Mouse (Mus musculus) cerebellum, adult 9-11 months (tissue): Measurements from ENCODE around the gene Epha4.

Experiments
- DNase-seq: peaks from one replicate; pipeline ENCODE4 v3.0.0; 2022

Gene Epha4

GRCm38 (mm10) chr1:77439383-77440074 is 75.4 kb downstream of the Epha4 start:
- no peak for DNase-seq

- no peak for DNase-seq
Measured at GRCm38 (mm10) chr1:77438639-77439038, 76.2 kb downstream of the Epha4 start.

- no peak for DNase-seq
Measured at GRCm38 (mm10) chr1:77437881-77438610, 76.8 kb downstream of the Epha4 start.

- no peak for DNase-seq
Measured at GRCm38 (mm10) chr1:77435045-77435444, 79.8 kb downstream of the Epha4 start.

- no peak for DNase-seq
Measured at GRCm38 (mm10) chr1:77433148-77433547, 81.7 kb downstream of the Epha4 start.

GRCm38 (mm10) chr1:77432489-77432888 is 82.4 kb downstream of the Epha4 start:
- no peak for DNase-seq

GRCm38 (mm10) chr1:77429174-77429573 is 85.7 kb downstream of the Epha4 start:
- peak; percentile 31 for DNase-seq

GRCm38 (mm10) chr1:77426956-77427355 is 87.9 kb downstream of the Epha4 start:
- no peak for DNase-seq

- DNase-seq = no peak
Measured at GRCm38 (mm10) chr1:77425171-77425570, 89.7 kb downstream of the Epha4 start.

GRCm38 (mm10) chr1:77421081-77421480 is 93.8 kb downstream of the Epha4 start:
- DNase-seq = no peak

- DNase-seq = no peak
Measured at GRCm38 (mm10) chr1:77420348-77420747, 94.5 kb downstream of the Epha4 start.

GRCm38 (mm10) chr1:77416872-77417271 is 98.0 kb downstream of the Epha4 start:
- no peak for DNase-seq

- DNase-seq = no peak
Measured at GRCm38 (mm10) chr1:77412871-77413669, 101.8 kb downstream of the Epha4 start.

GRCm38 (mm10) chr1:77412285-77412684 is 102.6 kb downstream of the Epha4 start:
- peak; percentile 7 for DNase-seq

GRCm38 (mm10) chr1:77411222-77411621 is 103.7 kb downstream of the Epha4 start:
- DNase-seq = no peak

- DNase-seq = no peak
Measured at GRCm38 (mm10) chr1:77410716-77411115, 104.2 kb downstream of the Epha4 start.

- peak; percentile 21 for DNase-seq
Measured at GRCm38 (mm10) chr1:77410153-77410552, 104.7 kb downstream of the Epha4 start.

GRCm38 (mm10) chr1:77409509-77409908 is 105.4 kb downstream of the Epha4 start:
- DNase-seq = no peak

GRCm38 (mm10) chr1:77407417-77407816 is 107.5 kb downstream of the Epha4 start:
- DNase-seq = no peak

GRCm38 (mm10) chr1:77406631-77407030 is 108.3 kb downstream of the Epha4 start:
- DNase-seq = no peak

- no peak for DNase-seq
Measured at GRCm38 (mm10) chr1:77404537-77404936, 110.4 kb downstream of the Epha4 start.

- no peak for DNase-seq
Measured at GRCm38 (mm10) chr1:77402942-77403341, 111.9 kb downstream of the Epha4 start.

- no peak for DNase-seq
Measured at GRCm38 (mm10) chr1:77401465-77401864, 113.4 kb downstream of the Epha4 start.

- no peak for DNase-seq
Measured at GRCm38 (mm10) chr1:77391590-77391989, 123.3 kb downstream of the Epha4 start.
